Mouse (Mus musculus) megakaryocyte, embryonic 14.5 days (primary cell): ENCODE measurements around the gene Mdga1. TPM values are rescaled to one million over a fixed set of nuclear protein-coding genes. Genes with fewer than 3 reads are reported as not detected.

Experiments
- H3K27me3 ChIP-seq: replicated peaks from 2 replicates; pipeline ENCODE3; 2012; ENCODE audit warnings: inconsistent platforms
- H3K36me3 ChIP-seq: replicated peaks from 2 replicates; pipeline ENCODE3; 2012; ENCODE audit warnings: low read length, inconsistent platforms, mixed read lengths
- H3K4me1 ChIP-seq: 2 replicates; pipeline ENCODE4 v1.6.1; 2012; ENCODE audit warnings: inconsistent platforms
- H3K4me3 ChIP-seq: replicated peaks from 2 replicates; pipeline ENCODE3; 2012; ENCODE audit warnings: moderate library complexity, mild to moderate bottlenecking, inconsistent platforms
- H3K9me3 ChIP-seq: 2 replicates; pipeline ENCODE4 v1.6.1; 2012; ENCODE audit warnings: inconsistent platforms
- FLI1 ChIP-seq: IDR thresholded peaks from 2 replicates; pipeline ENCODE4 v1.6.1; 2012; ENCODE audit warnings: low read length, inconsistent platforms, mixed read lengths
- GATA1 ChIP-seq: IDR thresholded peaks from 3 replicates; pipeline ENCODE4 v1.6.1; 2012; ENCODE audit warnings: mixed read lengths, low read length, inconsistent platforms, borderline replicate concordance
- polyA plus RNA-seq: library from polyadenylated mRNA; stranded (reverse); fragments of >175 nt; gene quantifications from 2 replicates; pipeline ENCODE4 v1.2.3, GENCODE M21; 2012; ENCODE audit warnings: low replicate concordance; ENCODE audit not compliant: insufficient read depth

Gene Mdga1
- polyA plus RNA-seq, 1 experiment: 32.8 TPM

DNA sequence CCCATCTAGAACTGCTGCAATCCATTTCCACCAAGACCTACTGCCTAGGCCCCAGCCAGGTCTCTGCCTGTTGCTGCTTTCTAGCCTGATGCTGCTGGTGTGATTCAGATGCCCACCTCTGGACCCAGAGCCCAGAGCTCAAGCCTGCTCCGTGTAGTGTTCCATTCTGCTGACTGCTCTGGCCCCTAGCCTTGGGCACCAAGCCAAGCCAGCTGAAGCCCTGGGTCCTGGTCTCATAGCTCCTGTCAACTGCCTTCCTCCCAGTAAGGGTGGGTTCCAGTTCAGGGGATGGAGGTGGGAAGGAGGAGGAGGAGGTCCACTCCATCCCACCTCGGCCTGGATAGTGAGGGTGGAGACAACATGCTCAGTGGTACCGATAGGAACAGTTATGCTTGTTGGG lies 150.3 kb downstream of the Mdga1 start:
- peaks cover 13% of the 10 kb centered on the region for H3K27me3 ChIP-seq
- H3K4me1 ChIP-seq: peaks cover 69% of the 10 kb centered on the region
- H3K4me3 ChIP-seq: no peak overlapping the region
- TF ChIP-seq GATA1 (no peak), FLI1 (no peak)
- no peaks in the 10 kb centered on the region for H3K9me3 ChIP-seq
- no peaks in the 10 kb centered on the region for H3K36me3 ChIP-seq

DNA sequence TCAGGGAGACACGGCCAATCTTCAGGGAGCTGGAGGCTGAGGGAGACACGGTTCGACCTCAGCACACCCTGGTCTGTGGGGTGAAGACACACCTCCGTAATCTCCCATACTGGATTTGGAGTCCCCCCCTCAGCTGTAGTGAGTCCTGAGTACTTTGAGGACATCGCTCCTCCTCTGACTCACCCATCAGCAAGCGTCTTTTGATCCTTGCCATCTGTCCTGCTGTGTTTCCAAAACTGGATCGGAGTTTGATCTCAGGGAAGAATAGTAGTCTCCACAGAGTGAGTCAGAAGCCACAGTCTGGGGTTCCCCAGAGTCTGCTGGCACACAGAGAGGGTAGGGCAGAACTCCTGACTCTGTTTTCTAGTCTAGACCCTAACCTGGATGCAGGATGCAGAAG lies 150.9 kb downstream of the Mdga1 start:
- peaks cover 13% of the 10 kb centered on the region for H3K27me3 ChIP-seq
- H3K4me1 ChIP-seq: peaks cover 69% of the 10 kb centered on the region
- TF ChIP-seq FLI1 (no peak), GATA1 (no peak)

DNA sequence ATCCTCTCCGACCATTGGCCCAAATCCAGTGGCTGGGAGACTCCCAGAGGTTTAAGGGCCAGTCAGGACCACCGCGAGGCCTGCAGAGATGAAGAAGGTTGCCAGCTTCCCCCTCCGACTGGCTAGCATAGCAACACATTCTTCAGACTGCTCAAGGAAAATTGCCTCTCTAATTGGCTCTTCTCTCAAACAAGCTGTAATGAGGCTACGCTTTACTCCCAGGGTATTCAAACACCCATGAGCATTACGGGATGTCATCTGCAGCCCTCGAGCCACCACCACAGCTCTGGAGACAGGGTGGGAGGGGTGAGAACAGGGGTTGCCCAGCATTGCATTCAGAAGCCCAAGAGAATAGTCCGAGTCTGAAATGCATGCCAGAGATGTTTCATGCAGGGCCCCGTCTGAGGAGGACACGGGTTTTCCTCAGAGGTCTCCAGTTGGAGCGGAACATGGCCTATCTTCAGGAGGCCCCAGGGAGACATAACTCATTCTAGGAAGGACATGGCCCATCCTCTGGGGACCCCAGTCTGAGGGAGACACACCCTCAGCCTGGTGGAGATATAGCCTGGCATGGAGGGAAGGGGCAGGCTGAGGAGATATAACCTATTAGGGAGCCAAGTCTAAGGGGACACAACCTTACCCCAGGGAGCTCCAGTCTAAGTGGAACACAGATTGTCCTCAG lies 151.5 kb downstream of the Mdga1 start:
- no peak for TF ChIP-seq FLI1
- no peak for TF ChIP-seq GATA1
- Histone ChIP-seq H3K4me3 (no peak overlapping the region), H3K27me3 (peaks cover 13% of the 10 kb centered on the region), H3K9me3 (no peaks in the 10 kb centered on the region), H3K36me3 (no peaks in the 10 kb centered on the region), H3K4me1 (peaks cover 69% of the 10 kb centered on the region)

More for the DNA sequence above, 150.9 kb downstream of the Mdga1 start:
- Histone ChIP-seq H3K36me3 (no peaks in the 10 kb centered on the region), H3K4me3 (no peak overlapping the region), H3K9me3 (no peaks in the 10 kb centered on the region)

DNA sequence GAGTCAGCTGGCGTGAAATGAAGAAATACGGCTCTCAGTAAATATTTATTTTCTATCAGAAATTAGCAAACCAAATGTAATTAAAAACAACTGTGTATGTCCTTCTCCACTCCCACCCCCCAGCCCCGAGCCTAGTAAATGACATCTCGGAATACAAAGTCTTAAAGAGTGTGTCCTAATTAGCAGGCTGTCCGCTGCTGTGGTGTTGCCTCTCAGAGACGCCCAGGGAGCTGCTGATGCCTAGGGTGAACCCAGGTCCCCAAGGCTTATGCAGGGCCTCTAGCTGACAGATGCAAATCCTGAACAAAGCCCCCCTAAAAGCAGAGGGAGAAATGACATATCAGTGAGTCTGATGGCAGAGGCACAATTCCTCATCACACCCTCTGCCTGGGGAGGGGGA lies 155.1 kb downstream of the Mdga1 start:
- Histone ChIP-seq H3K4me3 (no peak overlapping the region), H3K4me1 (peaks cover 44% of the 10 kb centered on the region), H3K27me3 (peaks cover 10% of the 10 kb centered on the region), H3K36me3 (no peaks in the 10 kb centered on the region), H3K9me3 (peaks cover 7% of the 10 kb centered on the region)
- no peak for TF ChIP-seq FLI1
- no peak for TF ChIP-seq GATA1

DNA sequence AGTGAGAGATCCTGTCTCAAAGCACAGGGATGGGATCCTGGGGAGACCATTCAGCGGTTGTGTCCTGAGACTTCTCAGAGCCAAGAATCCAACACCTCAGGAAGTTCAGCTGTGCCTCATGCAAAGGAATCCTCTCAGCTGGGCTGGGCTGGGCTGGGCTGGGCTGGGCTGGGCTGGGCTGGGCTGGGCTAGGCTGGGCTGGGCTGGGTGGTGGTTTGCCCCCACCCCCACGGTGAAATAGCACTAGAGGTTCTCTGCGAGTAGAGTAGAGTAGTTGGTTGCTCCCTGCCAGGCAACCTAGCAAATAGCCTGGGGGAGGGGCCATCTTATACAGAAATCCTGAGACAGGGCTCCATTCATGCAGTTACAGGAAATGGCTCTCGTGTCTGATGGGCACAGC lies 156.6 kb downstream of the Mdga1 start:
- Histone ChIP-seq H3K4me1 (peaks cover 30% of the 10 kb centered on the region), H3K4me3 (no peak overlapping the region), H3K36me3 (no peaks in the 10 kb centered on the region), H3K27me3 (peaks cover 6% of the 10 kb centered on the region), H3K9me3 (peaks cover 7% of the 10 kb centered on the region)
- TF ChIP-seq FLI1: no peak
- TF ChIP-seq GATA1: no peak

DNA sequence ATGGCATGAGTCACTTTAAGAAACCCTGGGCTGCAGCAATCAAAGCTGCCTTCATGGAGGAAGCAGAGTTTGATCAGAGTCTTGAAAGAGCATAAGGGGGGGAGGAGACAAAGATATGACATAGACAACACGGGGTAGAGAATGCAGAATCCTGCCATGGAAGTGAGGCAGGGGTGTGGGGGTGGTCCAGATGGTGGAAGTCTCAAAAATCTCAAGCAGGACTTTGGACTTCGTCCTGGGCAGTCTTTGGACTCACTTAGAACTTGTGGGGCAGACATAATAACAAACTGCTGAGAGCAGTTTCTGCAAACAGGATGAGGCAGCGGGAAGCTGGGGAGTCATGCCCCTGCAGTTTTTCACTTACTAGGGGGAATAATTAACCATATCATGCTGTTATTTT lies 166.3 kb downstream of the Mdga1 start:
- Histone ChIP-seq H3K4me3 (no peak overlapping the region), H3K36me3 (no peaks in the 10 kb centered on the region), H3K27me3 (peaks cover 19% of the 10 kb centered on the region)

DNA sequence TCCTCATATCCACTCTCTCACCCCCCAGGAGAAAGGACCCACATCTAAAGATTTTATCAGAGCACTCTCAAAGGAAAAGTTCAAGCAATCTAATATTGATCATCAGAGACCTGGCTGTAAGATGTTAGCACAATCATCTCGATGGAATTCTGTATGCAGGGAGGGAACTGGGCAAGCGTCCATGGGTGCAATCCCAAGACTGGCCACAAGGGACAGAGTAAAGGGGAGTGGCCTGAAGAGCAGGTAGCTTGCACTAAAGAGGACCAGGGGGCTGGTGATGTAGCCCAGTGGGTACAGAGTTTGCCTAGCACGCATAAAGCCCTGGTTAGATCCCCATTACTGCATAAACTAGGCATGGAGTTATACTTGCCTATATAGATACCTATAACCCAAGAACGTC lies 168.5 kb downstream of the Mdga1 start:
- H3K9me3 ChIP-seq: peaks cover 28% of the 10 kb centered on the region
- peaks cover 48% of the 10 kb centered on the region for H3K4me1 ChIP-seq
- H3K4me3 ChIP-seq: no peak overlapping the region
- H3K27me3 ChIP-seq: peaks cover 23% of the 10 kb centered on the region
- TF ChIP-seq GATA1: no peak
- no peak for TF ChIP-seq FLI1
- H3K36me3 ChIP-seq: no peaks in the 10 kb centered on the region

More for the DNA sequence above, 166.3 kb downstream of the Mdga1 start:
- peaks cover 33% of the 10 kb centered on the region for H3K4me1 ChIP-seq
- H3K9me3 ChIP-seq: peaks cover 33% of the 10 kb centered on the region
- TF ChIP-seq GATA1: no peak
- TF ChIP-seq FLI1: no peak

DNA sequence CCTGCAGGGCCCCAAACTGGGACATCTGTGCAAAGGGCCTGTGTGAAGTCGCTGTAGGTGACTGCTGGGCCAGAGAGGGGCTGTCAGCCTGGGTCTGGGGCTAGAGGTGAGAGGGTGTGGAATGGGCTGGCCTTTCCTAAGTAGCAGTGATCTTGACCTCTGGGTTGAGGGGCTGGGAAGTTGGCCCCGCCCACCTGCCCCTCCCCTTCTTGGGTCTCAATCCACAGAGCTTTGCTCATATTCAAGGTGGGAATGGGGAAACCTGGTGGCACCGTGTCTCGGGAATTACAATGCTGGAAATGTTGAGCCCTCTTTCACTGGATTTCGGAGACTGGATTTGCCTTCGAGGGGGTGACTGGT lies 169.8 kb downstream of the Mdga1 start:
- Histone ChIP-seq H3K4me1 (peaks cover 60% of the 10 kb centered on the region), H3K9me3 (peaks cover 16% of the 10 kb centered on the region), H3K36me3 (no peaks in the 10 kb centered on the region), H3K4me3 (no peak overlapping the region), H3K27me3 (peaks cover 27% of the 10 kb centered on the region)
- TF ChIP-seq GATA1: no peak
- no peak for TF ChIP-seq FLI1

DNA sequence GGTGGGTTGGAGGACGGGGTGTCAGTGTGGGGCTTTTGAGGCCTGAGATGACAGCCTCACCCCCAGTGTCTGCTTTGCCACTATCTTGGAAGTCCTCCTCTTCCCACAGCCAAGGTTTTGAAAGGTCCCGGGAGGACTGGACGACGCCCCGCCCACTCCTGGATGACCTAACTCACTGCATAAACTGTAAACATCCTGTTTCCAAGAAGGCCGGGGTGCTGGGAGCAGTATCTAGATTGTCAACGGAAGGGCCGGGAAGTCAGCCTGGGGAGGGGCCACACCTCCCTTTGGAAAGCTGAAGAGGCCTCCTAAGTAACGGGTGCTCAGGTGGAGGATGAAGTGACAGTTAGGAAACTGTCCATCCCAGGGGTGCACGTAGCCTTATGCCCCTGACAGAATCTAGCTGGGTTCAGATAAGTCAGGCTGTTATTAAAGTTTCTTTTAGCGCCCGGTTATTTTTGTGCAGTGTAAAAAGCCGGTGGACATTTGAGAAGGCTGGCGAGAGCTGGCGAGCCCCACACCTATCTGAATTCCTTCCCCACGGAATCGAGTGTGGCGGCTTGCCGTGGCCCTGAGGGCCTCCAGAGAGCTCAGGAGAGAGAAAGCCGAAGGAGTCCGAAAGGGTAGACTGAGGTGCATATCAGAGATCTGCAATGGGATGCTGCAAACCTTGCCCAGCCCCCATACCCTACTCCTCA lies 170.3 kb downstream of the Mdga1 start:
- H3K4me1 ChIP-seq: peaks cover 64% of the 10 kb centered on the region
- no peaks in the 10 kb centered on the region for H3K36me3 ChIP-seq
- H3K27me3 ChIP-seq: peaks cover 31% of the 10 kb centered on the region
- peaks cover 11% of the 10 kb centered on the region for H3K9me3 ChIP-seq
- no peak overlapping the region for H3K4me3 ChIP-seq
- TF ChIP-seq GATA1 (no peak), FLI1 (no peak)

DNA sequence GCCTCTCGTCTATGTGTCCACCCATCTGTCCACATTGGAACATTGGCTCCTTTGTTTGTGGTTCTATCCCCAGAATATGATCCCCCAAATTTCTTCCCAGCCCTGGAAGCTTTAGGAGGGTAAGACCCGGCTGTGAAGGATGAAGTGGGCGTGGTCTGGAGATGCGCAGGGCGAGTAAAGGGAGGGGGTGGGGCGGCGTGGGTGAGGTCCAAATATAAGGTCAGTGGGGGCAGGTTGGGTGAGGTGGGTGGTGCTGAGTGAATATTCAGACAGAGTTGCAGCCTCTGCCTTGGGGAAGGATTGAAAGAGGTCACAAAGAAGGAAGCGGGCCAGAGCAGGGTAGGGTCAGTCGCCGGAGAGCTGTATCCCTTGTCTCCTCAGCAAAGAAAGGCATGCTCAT lies 171.7 kb downstream of the Mdga1 start:
- H3K4me1 ChIP-seq: peaks cover 73% of the 10 kb centered on the region
- H3K27me3 ChIP-seq: peaks cover 34% of the 10 kb centered on the region
- no peak overlapping the region for H3K4me3 ChIP-seq
- no peak for TF ChIP-seq FLI1
- peaks cover 1% of the 10 kb centered on the region for H3K9me3 ChIP-seq
- H3K36me3 ChIP-seq: no peaks in the 10 kb centered on the region
